Mouse (Mus musculus) telencephalon, adult 2 months (tissue): Measurements from ENCODE around the gene Tex29.
"Not testable (repeated sequence)": the region's sequence is repeated elsewhere in the genome, so short reads cannot be mapped to it uniquely, and the experiment has no call there.

Source experiments
- DNase-seq: peaks from one replicate; pipeline ENCODE4 v3.0.0-alpha.2; 2011; ENCODE audit warnings: low read depth, low spot score

Gene Tex29

GRCm38 (mm10) chr8:11831174-11831573 lies 9.1 kb upstream of the Tex29 start:
- DNase-seq, result no peak

DNA sequence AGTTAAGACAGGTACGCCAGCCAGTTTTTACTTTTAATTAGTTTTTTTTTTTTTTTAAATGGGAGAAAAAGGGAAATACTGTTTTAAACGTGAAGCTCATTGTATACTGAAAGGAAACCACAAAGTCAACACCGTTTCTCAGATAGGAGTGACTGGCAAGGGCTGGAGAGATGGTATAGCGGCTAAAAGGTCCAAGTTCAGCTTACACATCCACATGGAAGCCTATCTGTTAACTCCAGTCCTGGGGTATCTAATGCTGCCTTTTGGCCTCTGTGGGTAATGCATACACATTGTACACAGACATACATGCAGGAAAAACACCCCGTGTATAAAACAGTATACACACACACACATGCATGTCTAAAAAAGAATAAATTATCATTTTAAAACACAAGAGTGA lies 8.3 kb upstream of the Tex29 start:
- no peak for DNase-seq

DNA sequence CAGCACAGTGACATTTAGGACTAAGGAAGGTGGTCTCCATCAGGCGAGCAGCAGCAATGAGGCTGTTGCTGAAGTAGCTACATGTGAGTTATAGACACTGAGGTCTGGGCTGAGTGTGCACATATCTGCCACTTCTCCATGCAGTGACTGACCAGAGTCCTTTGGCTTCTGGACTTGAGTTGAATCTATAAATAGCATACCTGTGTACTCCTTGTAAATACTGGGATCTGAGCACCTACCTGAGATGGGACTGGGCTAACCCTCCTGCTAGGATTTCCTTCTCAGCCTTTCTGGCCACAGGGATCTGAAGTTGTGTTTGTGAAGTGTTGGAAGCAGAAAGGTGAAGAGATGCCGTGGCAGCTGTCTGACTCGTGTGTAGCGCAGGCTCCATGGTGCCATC lies 7.1 kb upstream of the Tex29 start:
- DNase-seq, result no peak

GRCm38 (mm10) chr8:11834200-11834599 lies 6.1 kb upstream of the Tex29 start:
- no peak for DNase-seq

DNA sequence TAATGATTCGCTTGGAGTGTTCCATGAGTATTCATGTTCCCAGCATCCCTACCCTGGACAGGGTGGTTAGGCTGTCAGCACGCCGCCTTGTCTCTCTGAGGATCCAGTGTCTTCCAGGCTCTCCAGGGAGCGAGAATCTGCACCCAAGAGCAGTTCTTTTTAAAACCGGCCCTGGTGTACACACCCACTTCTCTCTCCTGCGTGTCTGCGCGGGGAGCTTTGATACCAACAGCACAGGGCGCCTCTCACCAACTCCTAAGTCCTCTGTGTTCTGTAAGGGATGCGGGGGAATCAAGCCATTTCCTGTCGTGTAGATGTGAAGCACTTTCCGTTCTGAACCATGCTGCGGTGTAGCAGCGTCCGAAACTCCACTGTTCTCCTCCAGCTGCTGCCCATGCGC lies 5.6 kb upstream of the Tex29 start:
- DNase-seq, result no peak

GRCm38 (mm10) chr8:11841571-11841970 lies 1.3 kb downstream of the Tex29 start:
- DNase-seq, result no peak

- no peak for DNase-seq
These were observed 2.5 kb downstream of the Tex29 start for GRCm38 (mm10) chr8:11842757-11843156.

DNA sequence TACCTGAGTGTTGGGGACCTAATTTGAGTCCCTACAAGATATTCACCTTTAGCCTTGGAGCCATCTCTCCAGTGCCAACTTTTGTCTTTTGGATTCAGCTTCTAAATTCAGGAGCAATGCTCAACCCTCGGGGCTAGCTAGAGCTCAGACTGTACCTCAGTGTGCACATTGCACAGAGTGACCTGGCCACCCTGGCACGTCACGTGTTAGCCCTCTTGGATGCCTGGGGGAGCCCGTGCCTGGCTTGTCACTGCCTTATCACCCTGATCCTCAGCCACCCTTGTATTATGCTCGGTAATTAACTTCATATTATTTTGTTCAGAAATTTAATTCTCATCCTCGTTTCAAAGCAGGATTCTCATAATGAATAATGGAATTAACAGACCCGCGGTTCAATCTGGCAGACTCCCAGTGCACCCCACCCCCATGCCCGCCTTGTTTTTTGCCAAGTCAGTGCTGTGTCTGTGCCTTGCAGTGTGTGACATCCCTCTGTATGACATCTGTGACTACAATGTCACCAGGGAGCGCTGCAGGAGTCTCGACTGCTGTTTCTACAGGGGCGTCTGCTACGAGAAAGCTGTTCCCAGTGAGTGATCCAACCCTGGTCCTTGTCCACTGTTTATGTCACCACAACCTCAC lies 3.5 kb downstream of the Tex29 start:
- no peak for DNase-seq

DNA sequence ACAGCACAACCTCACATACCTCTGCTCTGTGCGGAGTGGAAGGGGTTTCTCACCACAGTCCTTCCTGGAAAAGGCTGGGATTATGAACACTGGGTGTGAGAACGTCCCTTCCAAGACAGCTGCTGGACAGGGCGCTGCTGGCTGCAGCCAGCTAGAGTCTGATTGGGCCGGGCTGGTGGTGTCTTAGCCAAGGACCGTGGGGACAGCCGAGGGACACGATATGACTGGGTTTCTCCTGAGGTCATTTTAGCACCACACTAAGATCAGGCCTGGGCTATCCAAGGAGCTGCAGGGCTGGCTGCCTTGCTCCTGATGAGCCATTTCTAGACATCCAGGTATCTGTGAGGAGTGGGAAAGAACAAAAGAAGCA lies 4.0 kb downstream of the Tex29 start:
- DNase-seq, result no peak

- DNase-seq, result no peak
These were observed 6.5 kb downstream of the Tex29 start for GRCm38 (mm10) chr8:11846807-11847206.

- DNase-seq, result no peak
These were observed 27.6 kb downstream of the Tex29 start for GRCm38 (mm10) chr8:11867832-11868231.

GRCm38 (mm10) chr8:11874227-11874626 lies 34.0 kb downstream of the Tex29 start:
- not testable (repeated sequence) for DNase-seq

GRCm38 (mm10) chr8:11884646-11885045 lies 44.4 kb downstream of the Tex29 start:
- DNase-seq, result no peak

- DNase-seq, result no peak
These were observed 45.8 kb downstream of the Tex29 start for GRCm38 (mm10) chr8:11885881-11886699.

DNA sequence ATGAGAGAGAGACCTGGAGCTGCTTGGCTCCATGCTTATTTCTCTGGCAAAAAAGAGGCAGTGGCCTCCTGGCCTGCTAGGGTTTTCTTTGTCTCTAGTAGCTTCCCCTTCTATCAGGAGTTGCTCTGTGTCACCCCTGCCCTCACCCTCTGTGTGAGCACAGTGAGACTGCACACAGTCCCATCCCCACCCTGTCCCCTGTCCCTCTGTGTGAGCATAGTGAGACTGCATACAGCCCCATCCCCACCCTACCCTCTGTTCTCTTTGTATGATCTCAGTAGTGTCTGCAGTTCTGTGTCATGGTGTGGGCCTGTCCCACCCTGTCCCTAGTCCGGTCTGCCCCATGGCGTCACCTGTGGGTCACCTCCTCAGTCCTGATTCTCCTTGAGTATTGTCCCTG lies 46.5 kb downstream of the Tex29 start:
- no peak for DNase-seq

GRCm38 (mm10) chr8:11889156-11890018 lies 49.1 kb downstream of the Tex29 start:
- no peak for DNase-seq

- no peak for DNase-seq
These were observed 52.5 kb downstream of the Tex29 start for GRCm38 (mm10) chr8:11892756-11893155.

- DNase-seq, result no peak
These were observed 55.9 kb downstream of the Tex29 start for GRCm38 (mm10) chr8:11896022-11896662.

DNA sequence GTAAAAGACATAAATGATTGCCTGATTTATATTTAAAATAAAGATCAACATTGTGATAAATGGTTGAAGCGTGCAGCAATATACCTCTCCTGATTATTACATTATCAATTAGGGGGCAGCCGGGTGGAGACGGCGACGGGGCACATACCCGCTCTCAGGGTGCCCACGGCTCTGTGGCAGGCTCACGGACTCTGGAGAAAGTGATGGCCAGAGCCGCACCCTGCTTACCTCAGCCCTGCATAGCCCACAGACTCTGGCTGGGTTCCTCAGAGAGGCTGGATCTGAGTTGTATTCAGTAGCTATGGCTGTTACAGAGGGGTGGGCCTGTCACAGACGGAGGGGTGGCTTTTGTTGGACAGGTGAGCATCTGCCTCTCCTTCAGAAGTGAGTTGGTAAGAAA lies 56.4 kb downstream of the Tex29 start:
- DNase-seq, result no peak

DNA sequence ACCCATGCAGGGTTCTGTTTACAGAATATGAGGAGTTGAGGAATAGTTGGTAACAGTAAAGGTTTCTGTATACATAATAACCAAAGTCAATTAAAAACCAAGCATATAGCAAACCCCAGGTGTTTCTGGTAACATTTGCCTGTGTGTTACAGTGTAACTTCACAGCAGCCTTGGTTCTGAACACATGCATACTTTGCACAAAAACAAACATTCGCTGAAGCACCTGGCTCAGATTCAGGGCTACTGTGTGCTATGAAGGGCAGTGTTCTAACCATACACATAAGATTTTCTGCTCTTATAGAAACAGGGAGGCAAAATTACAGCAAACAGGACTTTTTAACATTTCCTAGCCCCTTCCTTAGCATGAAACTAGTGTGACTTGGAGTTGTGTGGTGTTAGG lies 58.5 kb downstream of the Tex29 start:
- no peak for DNase-seq
